Mouse (Mus musculus) urinary bladder, adult 18-20 months (tissue): Measurements from ENCODE around the gene 4933405L10Rik.

ENCODE experiments used
- DNase-seq, 2 experiments: peaks; one replicate each; pipeline ENCODE4 v3.0.0; 2022; ENCODE audit warnings: low spot score in 2 of 2, mixed read lengths in 2 of 2

4933405L10Rik gene

DNA sequence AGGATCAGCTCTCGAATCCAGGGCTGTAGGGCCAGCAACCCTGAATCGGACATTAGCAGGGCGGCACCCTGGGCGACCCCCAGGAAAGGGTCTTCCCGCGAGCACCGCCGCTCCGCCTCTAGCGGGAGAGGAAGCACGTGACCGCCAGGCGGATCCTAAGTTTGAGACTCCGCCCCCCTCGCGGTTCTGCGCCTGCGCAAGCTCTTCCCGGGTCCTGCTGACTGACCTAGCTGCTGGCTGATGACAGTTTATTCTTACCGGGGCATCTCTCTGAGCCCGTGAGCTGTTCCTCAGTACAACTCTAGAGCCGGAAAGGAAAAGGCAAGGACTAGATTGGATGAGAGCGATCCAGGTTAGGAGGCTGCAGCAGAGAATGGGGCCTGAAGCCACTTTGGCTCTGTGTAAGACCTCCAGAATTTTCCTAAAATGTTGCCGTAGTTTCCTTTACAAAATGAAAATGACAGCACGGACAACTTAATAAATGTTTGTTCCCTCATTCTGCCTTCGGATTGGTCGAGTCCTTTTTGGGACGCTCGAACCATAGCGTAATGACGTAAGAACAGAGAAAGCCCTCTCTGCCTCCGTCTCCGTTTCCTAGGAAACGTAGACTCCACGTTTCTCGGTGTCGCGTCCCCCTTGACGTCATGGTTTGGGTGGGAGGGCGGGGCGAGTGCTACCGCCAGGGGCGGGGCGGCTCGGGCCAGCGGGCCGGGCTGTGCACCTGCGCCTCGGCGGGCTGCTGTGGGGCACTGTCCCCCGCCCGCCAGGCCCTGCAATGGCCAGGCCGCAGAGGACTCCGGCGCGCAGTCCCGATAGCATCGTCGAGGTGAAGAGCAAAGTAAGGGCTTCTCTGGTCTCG, 6.3 kb upstream of the 4933405L10Rik start, which contains the start of the genes Acd and Pard6a:
Gene Acd (minus strand): TSS at position 137 of the 859 bp plus-strand sequence.
Gene Pard6a (plus strand): TSS at position 183 of the 859 bp plus-strand sequence.
- DNase-seq, result peak; percentile 92 to 99

DNA sequence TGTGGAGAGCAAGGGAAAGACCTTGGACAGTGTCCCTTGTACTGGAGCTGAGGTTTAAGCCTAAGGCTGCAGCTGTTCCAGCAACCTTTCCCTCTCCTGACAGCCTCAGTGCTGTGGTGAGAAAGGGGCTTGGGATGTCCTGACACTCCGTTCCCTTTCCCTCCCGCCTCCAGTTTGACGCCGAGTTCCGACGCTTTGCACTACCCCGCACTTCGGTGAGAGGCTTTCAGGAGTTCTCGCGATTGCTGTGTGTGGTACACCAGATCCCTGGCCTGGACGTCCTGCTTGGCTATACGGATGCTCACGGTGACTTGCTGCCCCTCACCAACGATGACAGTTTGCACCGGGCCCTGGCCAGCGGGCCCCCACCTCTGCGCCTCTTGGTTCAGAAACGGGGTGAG, 5.5 kb upstream of the 4933405L10Rik start:
- DNase-seq, result no peak

DNA sequence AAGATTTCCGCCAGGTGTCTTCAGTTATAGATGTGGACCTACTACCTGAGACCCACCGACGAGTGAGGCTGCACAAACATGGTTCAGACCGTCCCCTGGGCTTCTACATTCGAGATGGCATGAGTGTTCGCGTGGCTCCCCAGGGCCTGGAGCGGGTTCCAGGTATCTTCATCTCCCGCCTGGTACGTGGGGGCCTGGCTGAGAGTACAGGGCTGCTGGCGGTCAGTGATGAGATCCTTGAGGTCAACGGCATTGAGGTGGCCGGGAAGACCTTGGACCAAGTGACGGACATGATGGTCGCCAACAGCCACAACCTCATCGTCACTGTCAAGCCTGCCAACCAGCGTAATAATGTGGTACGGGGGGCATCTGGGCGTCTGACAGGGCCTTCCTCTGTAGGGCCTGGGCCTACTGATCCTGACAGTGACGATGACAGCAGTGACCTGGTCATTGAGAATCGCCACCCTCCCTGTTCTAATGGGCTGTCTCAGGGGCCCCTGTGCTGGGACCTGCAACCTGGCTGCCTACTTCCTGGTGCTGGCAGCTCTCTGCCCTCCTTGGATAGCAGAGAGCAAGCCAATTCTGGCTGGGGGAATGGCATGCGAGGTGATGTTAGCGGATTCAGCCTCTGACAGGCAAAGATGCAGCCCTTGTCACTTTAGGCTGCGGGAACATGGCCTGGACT, 4.6 kb upstream of the 4933405L10Rik start:
- DNase-seq, result no peak

DNA sequence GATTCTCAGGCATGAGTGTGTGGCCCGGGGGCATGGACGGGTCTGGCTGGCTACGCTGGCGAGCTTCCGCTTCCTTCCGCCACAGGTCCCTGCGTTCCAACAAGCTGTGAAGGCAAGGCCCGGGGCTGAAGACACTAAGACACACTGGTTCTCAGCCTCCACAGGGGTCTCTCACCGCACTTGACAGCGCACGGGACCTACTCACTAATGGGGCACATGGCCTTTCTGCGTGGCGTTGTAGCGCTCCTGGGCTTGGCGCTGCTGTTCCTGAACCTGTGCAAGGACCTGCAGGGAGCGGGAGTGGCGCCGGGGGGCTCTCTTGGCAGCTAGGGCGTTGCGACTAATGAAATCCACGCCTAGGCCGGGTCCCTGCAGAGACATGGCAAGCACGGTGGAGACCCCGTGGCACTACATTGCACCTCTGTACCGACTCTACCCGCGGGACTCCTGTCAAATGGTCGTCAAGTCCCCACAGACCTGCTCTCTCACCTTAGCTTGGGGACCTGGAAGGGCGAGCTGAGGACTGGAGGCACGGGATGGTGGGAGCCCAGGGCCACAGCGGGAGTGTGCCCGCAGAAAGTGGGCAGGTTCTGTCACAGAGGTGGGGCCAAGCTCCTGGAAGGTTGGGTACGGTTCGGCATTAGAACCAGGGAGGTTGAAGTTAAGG, 3.2 kb upstream of the 4933405L10Rik start:
- no peak for DNase-seq

DNA sequence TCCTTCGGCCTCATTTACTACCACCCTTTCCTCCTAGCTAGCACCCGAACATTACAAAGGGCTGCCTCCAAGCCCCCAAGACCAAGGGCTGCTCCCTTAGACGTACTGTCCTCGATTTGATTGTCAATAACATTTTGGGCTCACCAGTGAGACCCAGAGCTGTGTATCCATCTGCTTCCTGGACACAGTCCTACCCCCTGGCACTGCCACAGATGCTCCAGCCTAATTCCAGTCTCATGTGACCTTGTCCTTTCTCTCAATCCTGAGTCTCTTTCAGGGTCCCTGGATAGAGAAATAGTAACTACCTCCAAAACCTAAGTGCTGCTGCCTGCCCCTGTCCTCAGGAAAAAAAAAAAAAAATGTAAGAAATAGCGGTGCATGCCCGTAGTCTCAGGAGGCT, 2.5 kb upstream of the 4933405L10Rik start:
- DNase-seq, result no peak

DNA sequence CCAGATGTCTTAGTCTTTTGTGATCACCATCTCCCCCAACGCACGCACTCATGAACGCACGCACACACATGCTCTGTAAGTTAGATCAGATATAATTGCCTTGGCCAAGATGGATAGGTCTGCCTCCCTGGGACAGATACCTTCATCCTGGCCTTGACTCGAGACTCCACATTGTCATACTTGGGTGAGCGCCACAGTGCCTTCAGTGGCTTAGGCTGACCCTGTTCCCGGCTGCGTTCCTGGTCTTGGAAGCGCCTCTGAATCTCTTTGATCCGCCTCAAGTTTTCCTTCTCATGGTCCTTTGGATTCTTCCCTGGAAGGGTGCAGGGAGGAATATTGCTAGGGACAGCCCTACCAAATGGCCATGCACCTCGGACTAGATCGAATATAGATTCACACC, 1.0 kb upstream of the 4933405L10Rik start:
- DNase-seq, result no peak

DNA sequence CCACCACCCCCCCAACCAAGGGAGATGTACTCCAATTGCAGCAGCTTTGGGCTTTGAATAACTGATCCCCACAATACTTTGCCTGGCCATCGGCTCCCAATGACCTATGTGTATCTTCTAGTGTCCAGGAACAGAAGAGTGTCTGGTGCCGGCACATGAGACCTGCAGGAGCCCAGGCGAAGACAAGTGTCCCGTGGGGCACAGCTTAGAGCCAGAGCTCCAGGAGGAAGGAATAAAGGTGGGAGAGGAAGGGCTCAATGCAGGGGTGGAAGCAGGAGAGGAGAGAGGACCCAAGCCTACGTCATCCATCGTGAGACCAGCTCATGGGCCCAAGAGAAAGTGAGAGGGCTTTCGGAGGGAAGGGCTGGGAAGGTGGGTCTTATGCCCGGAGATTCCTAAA, 1.2 kb downstream of the 4933405L10Rik start:
- DNase-seq, result no peak

DNA sequence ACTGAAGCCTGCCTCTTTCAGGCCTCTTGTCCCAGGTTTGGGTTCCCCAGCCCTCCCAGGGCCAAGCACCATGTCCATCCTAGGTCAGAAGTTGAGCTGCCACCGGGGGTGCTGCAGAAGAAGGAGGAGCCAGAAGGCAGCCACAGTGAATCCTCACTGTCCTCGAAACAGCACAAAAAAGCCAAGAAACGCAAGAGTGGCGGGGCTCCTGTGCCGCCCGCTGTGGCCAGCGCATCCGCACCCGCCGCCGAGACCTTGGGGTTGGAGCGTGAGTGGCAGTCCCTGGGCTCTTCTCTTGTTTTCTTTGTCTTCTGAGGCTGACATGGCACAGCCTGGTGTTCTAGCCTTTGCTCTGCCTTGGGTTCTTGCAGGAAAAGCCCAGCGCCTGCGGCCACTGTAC, 1.9 kb downstream of the 4933405L10Rik start:
- DNase-seq, result no peak

DNA sequence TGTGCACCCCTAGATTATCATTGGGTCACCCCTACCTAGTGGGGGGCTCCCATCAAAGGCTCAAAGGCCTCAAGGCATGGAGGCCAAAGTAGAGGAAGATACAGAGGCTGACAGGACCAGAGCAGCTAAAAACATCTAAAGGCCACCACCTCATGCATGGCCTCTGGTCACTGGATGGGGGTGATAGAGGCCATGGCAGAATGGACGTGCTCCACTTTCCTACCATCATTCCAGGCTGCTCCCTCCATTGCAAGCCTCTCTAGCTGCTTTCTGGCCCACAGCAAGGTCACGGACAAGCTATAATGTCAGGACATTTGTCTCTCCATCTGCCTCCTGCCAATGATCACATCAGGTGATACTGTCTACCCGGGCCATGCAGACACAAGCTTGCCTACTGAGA, 4.8 kb downstream of the 4933405L10Rik start:
- no peak for DNase-seq

DNA sequence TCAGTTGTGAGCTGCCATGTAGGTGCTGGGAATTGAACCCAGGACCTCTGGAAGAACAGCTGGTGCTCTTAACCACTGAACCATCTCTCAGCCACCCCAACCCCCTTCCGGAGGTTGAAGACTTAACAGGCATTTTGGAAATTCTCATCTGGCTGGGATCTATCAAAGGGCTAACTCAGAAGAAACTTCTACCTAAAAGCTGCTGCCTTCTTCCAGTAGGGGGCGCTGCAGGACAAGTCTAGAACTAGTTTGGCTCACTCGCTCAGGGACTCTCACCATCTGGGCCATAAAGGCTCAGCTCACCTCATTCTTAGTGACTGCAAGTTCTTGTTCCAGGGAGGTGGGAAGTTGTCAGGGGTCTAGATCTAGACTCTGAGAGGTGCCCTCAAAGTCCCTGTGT, 6.7 kb downstream of the 4933405L10Rik start:
- DNase-seq, result peak; percentile 74 to 77

DNA sequence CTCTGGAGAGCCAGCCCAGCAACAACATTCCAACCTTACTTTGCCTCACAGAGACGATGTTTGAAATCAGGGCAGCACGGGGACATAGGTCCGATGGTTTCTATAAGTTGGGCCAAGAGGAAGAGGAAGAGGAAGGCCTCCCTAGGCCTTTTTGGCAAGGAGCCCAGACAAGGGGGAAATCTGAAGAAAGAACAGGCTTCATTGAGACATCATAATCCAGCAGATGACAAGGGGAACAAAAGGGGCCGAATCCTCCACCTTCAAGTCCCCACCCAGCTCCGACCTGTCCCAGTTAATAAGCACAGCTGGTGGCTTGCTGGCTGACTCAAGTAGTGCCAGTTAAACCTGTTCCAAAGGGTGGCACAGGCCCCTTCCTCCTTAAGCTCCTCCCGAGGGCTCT, 7.6 kb downstream of the 4933405L10Rik start:
- DNase-seq, result no peak

DNA sequence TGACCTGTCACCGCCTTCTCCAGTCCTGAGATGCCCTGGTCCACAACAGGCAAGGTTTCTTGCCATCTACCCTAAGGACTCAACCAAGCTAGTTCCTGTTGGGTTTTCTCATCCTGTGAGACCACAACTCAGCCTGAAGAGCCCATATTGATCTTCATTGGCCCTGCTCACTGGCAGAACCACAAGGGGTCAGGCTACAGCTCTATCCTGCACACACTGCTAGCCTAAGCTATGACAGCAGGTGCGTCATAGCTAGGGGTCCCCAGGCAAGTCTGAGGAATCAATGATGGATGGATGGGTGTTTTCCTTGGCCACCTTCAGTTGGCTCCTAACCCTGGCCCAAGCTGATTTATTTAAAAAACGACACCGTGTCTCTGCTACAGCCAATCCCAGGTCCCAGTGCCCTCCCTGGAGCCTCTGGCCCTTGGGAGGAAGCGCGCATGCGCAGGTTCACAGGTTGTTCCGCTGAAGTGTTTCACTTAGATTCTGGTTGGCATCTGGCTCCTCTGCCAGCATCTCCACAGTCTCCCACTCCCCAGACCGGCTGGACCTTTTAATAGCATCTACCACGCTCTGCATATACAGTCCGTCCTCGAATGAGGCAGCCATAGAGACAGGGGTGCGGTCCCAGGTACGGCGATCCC, 9.0 kb downstream of the 4933405L10Rik start:
- DNase-seq, result no peak

DNA sequence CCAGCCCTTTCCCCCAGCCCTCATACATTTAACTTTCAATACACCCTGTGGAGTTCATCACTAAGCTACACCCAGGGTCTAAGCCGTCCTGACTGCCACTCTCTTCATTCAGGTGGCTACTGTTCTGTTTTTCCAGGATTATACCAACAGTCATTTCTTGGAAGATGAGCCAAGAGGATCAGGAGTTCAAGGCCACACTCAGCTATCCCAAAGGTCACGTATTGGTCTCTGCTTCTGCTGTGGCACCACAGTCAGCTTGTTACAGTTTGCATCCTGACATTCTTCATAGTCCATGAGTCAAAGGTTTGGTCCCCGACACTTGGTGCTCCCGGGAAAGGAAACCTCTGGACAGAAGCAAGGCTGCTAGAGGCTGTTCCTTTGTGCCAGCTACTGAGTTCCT, 12.2 kb downstream of the 4933405L10Rik start:
- DNase-seq, result no peak

DNA sequence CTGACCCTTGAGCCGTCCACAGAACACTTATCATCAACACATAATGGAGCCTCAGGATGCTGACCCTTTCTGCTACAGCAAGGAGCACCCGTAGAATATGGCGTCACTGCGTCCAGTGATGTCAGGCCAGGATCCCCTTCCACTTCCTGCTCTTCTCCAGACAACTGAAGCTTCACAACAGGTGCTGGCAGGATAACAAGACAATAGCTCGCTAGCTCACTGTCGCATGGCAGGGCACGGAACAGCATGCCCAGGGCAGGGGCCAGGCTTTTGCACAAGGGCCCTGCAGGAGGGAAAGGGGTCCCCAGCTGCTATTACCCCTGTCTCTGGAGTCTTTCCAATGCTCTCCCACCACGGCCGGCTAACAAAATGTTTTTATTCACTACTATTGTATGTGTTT, 15.4 kb downstream of the 4933405L10Rik start:
- no peak for DNase-seq

DNA sequence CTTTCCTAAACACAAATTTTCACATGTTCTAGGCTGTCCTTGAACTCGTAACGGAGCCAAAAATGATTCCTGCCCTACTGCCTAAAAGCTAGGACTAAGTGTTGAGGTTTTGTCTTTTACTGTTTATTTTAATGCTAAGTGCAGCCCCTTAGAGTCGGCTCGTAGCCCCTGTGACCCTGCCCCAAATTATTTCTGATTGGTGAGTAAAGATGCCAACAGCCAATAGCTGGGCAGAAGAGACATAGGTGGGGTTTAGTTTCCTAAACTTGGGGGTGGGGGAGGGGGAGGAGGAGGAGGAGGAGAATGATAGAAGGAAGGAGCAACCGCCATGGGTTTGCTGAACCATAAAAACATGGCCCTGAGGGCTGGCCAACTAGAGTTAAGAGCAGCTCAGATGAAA, 18.3 kb downstream of the 4933405L10Rik start:
- no peak for DNase-seq

DNA sequence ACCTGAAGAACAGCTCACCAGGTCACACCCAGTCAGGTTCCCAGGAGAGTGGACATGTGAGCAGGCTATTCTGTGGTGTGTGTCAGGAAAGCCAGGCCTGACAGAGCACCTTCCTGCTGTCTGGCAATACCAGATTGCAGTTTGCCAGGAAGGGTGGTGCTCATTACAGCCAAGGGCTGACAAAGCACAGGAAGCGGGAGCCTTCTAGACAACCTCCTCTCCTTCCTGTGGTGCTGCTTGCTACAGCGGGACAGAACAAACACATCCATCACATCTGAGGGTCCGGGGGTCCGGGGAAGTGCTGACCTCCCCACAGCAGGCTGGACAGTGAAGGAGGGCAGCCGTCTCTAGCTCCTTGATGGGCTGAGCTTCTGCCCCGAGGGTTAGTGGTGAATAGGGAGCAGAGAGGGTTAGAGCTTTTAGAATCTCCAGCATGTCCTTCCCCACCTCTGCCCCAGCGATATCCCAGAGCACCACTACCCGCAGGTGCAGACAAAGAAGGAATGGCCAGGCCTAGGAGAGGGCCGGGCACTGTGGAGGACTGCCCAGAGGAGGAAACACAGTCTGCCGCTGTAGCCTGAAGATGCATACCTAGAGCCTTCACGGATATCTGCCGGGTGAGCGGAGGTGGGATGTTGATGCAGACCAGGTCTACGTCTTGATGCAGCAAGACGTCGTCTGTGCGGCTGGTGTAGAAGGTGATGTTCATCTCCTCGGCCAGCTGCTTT, 20.1 kb downstream of the 4933405L10Rik start:
- DNase-seq, result no peak

DNA sequence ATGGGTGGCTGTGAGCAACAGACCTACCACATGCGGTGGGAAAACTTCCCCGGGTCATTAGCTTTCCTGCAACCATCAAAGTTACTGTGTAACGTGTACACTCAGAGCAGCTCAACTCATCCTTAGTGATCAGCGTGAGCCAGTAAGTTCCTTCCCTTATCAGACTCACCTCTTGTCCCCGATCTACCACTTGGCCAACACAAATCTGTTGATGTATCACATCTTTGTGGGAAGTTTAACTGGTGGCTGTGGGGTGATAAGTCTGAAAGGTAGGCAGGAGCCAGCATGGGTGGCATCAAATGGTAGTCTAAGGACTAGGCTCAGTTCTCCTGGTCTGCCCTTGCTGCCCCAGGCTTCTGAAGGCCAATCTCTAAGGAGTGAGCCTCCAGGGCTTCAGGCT, 24.7 kb downstream of the 4933405L10Rik start:
- no peak for DNase-seq

DNA sequence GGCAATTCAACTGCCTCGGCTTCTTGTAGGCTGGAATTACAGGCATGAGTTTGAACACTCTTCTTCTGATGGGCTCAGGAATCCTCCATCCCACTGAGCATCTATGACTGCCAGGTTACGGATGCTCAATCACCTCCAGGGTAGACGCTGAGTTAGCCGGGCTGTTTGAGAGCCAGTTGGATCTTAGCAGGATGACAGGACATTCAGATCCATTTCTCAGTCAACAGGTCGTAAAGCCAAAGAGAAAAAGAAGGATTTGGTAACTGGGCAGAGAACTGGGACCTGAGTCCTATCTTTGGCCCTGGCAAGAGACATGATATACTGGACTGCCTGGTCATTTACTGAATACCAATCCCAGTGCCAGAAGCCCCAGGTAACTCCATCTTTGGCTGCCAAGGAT, 31.8 kb downstream of the 4933405L10Rik start:
- DNase-seq, result no peak

DNA sequence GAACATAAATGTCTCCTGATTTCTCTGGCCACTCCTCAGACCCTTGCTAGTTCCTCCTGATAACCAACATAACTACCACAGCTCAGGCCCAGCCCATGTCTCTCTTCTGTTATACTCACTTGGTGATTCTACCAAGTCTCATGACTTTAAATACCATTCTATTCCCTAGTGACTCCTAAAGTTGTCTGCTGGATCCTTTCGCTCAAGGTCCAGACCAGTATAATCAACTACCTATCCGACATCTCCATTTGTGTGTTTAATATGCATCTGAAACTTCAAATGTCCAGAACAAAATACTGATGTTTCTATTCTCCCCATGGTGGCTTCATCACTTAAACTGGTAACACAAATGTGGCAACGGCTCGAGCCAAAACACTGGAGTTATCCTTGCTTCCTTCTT, 35.8 kb downstream of the 4933405L10Rik start:
- no peak for DNase-seq

DNA sequence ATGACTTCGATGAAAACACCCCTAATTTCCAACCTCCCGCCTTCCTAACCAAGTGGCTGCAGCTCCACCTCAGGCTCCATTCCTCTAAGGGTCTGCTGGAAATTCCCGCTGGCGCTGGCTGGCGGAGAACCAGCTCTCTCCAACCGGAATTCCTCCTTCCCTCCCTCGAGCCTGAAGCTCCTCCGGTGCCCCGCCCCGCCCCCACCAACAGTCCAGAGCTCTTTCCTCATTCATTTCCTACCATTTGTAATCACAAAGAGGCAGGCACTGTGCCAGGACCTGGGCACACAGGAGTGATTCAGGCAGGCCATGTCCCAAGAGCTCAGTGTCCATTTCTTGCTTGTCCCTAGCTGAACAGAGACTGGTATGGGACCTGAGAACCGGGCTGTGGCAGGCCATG, 43.2 kb downstream of the 4933405L10Rik start:
- DNase-seq, result peak; percentile 18 to 25

DNA sequence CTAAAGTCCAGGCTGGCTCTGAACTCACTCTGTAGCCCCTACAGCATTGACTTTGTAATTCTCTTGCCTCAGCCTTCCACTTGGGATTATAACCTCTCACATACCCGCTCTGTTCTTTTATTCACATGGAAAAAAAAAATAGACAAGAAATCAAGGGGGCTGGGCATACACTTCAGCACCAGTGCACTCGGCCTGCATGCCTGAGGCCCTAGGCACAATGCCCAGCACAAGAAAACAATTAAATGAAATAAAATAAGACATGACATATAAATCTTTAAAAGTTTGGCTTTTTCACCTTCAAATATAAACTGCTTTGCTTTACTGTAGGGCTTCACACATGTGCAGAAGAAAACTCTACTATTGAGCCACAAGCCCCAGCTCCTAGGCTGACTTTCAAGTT, 46.5 kb downstream of the 4933405L10Rik start:
- DNase-seq, result no peak
